Mouse (Mus musculus): ENCODE results near the gene Defb21. TPM values are rescaled to one million over a fixed set of nuclear protein-coding genes. Genes with fewer than 3 reads are reported as not detected.

The Defb21 gene
- total and polyA plus RNA-seq, 3 experiments = not detected

GRCm38 (mm10) chr2:152580107-152580506 lies 7.6 kb downstream of the Defb21 start, which contains the start of gene Defb19:
Gene Defb19 (minus strand): TSS chr2:152580312.
- Histone ChIP-seq H3K4me3 (ENCODE audit: control insufficient read depth in 1 of 2, insufficient read depth in 1 of 2, low read depth in 2 of 2, low read length in 2 of 2) (no peak within 1 kb of the TSS), H3K36me3 (ENCODE audit: control insufficient read depth in 1 of 2, insufficient read depth in 2 of 2, low read length in 2 of 2) (no peaks in the 10 kb centered on the region; a peak in 1 of 4 replicates), H3K27ac (ENCODE audit: control insufficient read depth, low read depth, low read length) (no peak within 1 kb of the TSS), H3K27me3 (ENCODE audit: control insufficient read depth in 1 of 2, insufficient read depth in 2 of 2, low read length in 2 of 2) (peaks cover 3 to 14% of the 10 kb centered on the region in 2 experiments), H3K4me1 (ENCODE audit: control insufficient read depth in 1 of 2, insufficient read depth in 2 of 2, low read length in 2 of 2) (peaks cover 0 to 10% of the 10 kb centered on the region in 2 experiments; a peak in 2 of 4 replicates), H3K79me2 (ENCODE audit: control insufficient read depth, insufficient read depth, low read length, poor library complexity) (no peaks in the 10 kb centered on the region), H3K9me3 (replicated peaks; ENCODE audit: insufficient read depth, low read length) (no peaks in the 10 kb centered on the region), H3K9ac (ENCODE audit: control insufficient read depth, low read depth, low read length, poor library complexity, severe bottlenecking) (no peak within 1 kb of the TSS)
- no peak for TF ChIP-seq ELF1 (IDR thresholded peaks at IDR 0.05; ENCODE audit: low read depth, low read length)
- TF ChIP-seq NELFE (IDR thresholded peaks at IDR 0.05; ENCODE audit: low read depth, low read length) = no peak
- no peak for TF ChIP-seq TCF12 (IDR thresholded peaks at IDR 0.05; ENCODE audit: low read depth, low read length)
- no peak for TF ChIP-seq SMC3 (IDR thresholded peaks at IDR 0.05; ENCODE audit: low read depth, low read length)
- no peak for TF ChIP-seq JUND (IDR thresholded peaks at IDR 0.05; ENCODE audit: low read depth, low read length)
- no peak for TF ChIP-seq ZC3H11A (IDR thresholded peaks at IDR 0.05; ENCODE audit: low read depth, low read length)
- no peak for TF ChIP-seq MAZ (IDR thresholded peaks at IDR 0.05; ENCODE audit: low read depth, low read length)
- TF ChIP-seq ETS1 (IDR thresholded peaks at IDR 0.05; ENCODE audit: low read depth, low read length) = no peak
- no peak for TF ChIP-seq USF1 (IDR thresholded peaks at IDR 0.05; ENCODE audit: low read depth, low read length)
- TF ChIP-seq POLR2A (IDR thresholded peaks at IDR 0.05; ENCODE audit: control insufficient read depth in 1 of 2, insufficient read depth in 1 of 2, low read depth in 1 of 2, low read length in 2 of 2, poor library complexity in 1 of 2) = no peak
- no peak for TF ChIP-seq POLR2AphosphoS5 (IDR thresholded peaks at IDR 0.05; ENCODE audit: borderline replicate concordance, low read depth, low read length)
- TF ChIP-seq E2F4 (IDR thresholded peaks at IDR 0.05; ENCODE audit: borderline replicate concordance, low read depth, low read length) = no peak
- TF ChIP-seq USF2 (IDR thresholded peaks at IDR 0.05; ENCODE audit: borderline replicate concordance in 1 of 2, insufficient read depth in 1 of 2, low read depth in 1 of 2, low read length in 2 of 2) = no peak
- TF ChIP-seq EP300 (IDR thresholded peaks at IDR 0.05; ENCODE audit: low read depth in 1 of 2, low read length in 2 of 2) = no peak
- no peak for TF ChIP-seq CTCF (IDR thresholded peaks at IDR 0.05 in 2 of 3, conservative IDR thresholded peaks at IDR 0.05 in 1 of 3; ENCODE audit: control insufficient read depth in 1 of 3, insufficient read depth in 1 of 3, low read depth in 2 of 3, low read length in 3 of 3, poor library complexity in 1 of 3, severe bottlenecking in 1 of 3)
- TF ChIP-seq TBP (IDR thresholded peaks at IDR 0.05; ENCODE audit: low read depth, low read length) = no peak
- DNase-seq (ENCODE audit: low read depth, low spot score) = no peak

- DNase-seq (ENCODE audit: low read depth, low spot score) = peak; percentile 38
- H3K27me3 ChIP-seq (ENCODE audit: control insufficient read depth in 1 of 2, insufficient read depth in 2 of 2, low read length in 2 of 2) = peaks cover 3 to 14% of the 10 kb centered on the region in 2 experiments; a peak in 3 of 4 replicates
- H3K4me3 ChIP-seq (ENCODE audit: control insufficient read depth in 1 of 2, insufficient read depth in 1 of 2, low read depth in 2 of 2, low read length in 2 of 2) = no peak overlapping the region
- H3K79me2 ChIP-seq (ENCODE audit: control insufficient read depth, insufficient read depth, low read length, poor library complexity) = no peaks in the 10 kb centered on the region
- no peak overlapping the region for H3K9ac ChIP-seq (ENCODE audit: control insufficient read depth, low read depth, low read length, poor library complexity, severe bottlenecking)
- no peaks in the 10 kb centered on the region for H3K9me3 ChIP-seq (replicated peaks; ENCODE audit: insufficient read depth, low read length)
- no peaks in the 10 kb centered on the region; a peak in 1 of 4 replicates for H3K36me3 ChIP-seq (ENCODE audit: control insufficient read depth in 1 of 2, insufficient read depth in 2 of 2, low read length in 2 of 2)
- H3K27ac ChIP-seq (ENCODE audit: control insufficient read depth, low read depth, low read length) = no peak overlapping the region
- TF ChIP-seq EP300 (IDR thresholded peaks at IDR 0.05; ENCODE audit: low read depth in 1 of 2, low read length in 2 of 2) (no peak), NRF1 (IDR thresholded peaks at IDR 0.05; ENCODE audit: insufficient read depth, low read depth, low read length, poor library complexity, severe bottlenecking) (no peak), USF1 (IDR thresholded peaks at IDR 0.05; ENCODE audit: low read depth, low read length) (peak; percentile 84), BHLHE40 (IDR thresholded peaks at IDR 0.05; ENCODE audit: borderline replicate concordance, low read depth, low read length) (peak; percentile 62; the same call in 1 of the 2 replicates), USF2 (IDR thresholded peaks at IDR 0.05; ENCODE audit: borderline replicate concordance in 1 of 2, insufficient read depth in 1 of 2, low read depth in 1 of 2, low read length in 2 of 2) (0 out of 4 replicates have a peak, but pooled peaks of 1 of the 2 experiments have one; percentile 25)
- H3K4me1 ChIP-seq (ENCODE audit: control insufficient read depth in 1 of 2, insufficient read depth in 2 of 2, low read length in 2 of 2) = peaks cover 0 to 10% of the 10 kb centered on the region in 2 experiments; a peak in 2 of 4 replicates
These were observed 8.1 kb downstream of the Defb21 start for GRCm38 (mm10) chr2:152580612-152581011.

Measured in MEL (cell line).